Mouse (Mus musculus) lung, adult 10 weeks (tissue): ENCODE measurements around the gene Disp1. TPM values are rescaled to one million over a fixed set of nuclear protein-coding genes. Genes with fewer than 3 reads are reported as not detected.

ENCODE experiments used
- polyA plus RNA-seq: library from polyadenylated mRNA; stranded (reverse); fragments of 350-450 nt; fragmentation: Illumina TruSeq; extraction: RNeasy Lipid Tissue Mini Kit (QIAGEN cat#74804); gene quantifications from one replicate; pipeline ENCODE4 v1.2.3, GENCODE M21; 2014; ENCODE audit warnings: low read depth, low replicate concordance; ENCODE audit not compliant: insufficient read depth

Gene Disp1
- polyA plus RNA-seq = 1.6 TPM

DNA sequence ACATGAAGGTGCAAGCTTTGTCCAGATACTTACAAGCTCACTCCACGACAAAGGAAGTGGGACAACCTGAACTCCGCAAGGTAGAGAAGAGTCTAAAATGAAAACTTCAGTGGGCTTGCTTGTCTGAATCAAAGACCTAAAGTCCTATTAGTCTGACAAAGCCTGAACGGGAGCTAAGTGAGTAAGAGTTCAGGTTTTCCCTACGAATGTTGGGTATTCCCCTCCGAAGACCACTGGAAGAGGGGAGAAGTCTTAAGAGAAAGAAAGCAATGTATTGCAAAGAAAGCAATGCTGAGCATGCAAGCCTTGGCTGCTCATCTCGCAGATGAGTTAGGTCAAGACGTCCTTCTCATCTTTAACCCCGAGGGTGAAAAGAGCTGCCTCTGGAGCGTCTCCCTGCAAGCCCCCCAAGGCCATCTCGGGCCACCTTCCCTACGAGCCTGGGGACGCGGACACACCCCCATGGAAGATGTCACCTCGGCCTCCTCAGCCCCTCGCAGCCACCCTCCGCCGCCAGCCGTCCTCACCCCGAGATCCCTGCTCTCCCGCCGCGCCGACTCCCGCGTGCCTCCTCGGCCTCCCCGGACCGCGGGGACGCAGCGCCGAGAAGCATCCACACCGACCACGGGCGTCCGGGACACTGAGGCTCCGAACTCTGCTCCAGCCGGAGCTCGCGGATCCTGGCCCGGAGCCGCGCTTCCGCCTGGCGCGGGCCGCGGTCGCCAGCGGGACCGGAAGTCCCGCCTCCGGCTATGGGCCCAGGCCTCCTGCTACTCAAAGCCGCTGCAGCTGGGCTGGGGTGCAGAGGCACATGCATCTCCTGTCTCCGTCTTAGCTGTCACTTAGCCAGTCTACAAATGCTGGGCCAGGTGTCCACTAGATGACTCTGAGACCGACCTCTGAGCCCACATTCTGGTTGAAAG, at the start of gene Disp1:
Disp1 (minus strand) TSS at position 727 of the 923 bp plus-strand sequence.

Other genes with a start within 250 kb of the Disp1 start
- 42.6 TPM for gene Aida, start 75.1 kb upstream of the Disp1 start, polyA plus RNA-seq
- 20.5 TPM for gene Brox, start 75.7 kb upstream of the Disp1 start, polyA plus RNA-seq
- gene Mia3, start 148.0 kb upstream of the Disp1 start, polyA plus RNA-seq = 55.7 TPM
- 14.1 TPM for gene Taf1a, start 167.5 kb upstream of the Disp1 start, polyA plus RNA-seq
- not detected for gene Hhipl2, start 196.7 kb upstream of the Disp1 start, polyA plus RNA-seq